Mouse (Mus musculus): ENCODE results near the gene Ttc14.

The Ttc14 gene

DNA sequence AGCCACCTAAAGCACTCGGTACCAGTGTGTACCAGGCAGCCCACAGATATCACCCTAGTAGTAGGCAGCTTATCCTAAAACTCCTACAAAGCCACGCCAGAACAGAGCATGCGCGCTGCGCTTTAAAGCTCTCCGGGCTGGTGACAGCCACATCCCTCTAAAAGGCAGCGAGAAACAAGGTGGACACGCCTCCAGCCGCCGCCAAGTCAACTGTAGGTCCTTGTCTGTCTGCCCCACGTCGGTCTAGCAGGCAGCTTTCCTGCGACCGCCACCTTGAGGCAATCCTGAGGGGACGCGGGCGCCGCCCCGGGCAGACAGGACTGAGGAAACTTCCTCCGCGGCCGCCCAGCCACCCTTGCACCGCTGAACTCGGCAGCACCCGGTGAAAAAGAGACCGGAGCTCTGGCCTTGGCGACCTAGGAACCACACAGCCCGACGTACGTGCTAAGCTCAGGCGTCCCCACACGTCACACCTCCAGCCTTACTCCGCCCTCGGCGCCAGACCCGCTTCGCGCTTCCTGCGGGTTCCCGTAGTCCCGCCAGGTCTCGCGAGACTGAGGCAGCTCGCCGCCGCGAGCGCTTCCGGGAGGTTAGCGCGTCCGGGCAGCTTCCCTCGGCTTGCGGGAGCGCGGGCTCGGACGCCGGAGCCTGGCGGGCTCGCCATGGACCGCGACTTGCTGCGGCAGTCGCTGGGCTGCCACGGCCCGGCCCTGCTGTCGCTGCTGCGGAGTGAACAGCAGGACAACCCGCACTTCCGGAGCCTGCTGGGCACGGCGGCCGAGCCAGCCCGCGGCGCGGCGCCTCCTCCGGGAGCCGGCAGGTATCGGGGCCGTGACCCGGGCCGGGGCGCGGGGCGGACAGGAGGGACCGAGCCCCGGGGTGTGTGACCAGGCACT lies at the start of gene Ttc14:
Gene Ttc14 (plus strand): TSS at position 216 of the 896 bp plus-strand sequence.
- peak; percentile 98 for DNase-seq

DNA sequence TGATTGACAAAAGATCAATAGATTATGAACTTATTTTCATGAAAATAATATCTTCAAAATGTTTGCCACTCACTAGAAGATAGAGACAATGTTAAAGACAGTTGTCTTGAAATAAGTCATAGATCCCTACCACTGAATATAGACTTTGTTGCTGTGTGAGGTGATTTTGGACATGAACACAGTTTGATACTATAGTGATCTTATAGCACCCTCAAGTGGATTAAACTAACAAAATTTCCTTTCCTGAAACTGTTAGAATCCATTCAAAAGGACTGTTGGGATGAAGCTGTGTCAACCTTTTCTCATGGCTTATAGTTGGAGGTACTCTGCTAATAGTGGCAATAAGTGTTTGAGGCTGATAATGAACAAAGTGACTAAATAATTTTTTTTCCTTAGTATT lies 8.7 kb upstream of the Ttc14 start:
- DNase-seq: no peak

DNA sequence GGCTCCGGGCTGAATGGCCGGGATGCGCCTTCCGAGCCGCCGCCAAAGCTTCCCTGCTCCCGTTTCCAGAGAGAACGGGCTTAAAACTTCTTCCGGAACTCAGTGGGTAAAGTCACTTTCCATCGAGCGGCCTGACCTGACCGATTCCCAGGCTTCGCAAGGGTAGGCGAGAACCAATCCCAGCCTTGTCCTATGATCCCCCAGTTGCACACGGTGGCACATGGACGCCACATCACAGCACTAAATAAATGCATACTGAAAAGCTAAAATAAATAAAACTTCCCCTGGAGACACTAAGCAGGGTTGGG lies 835 bp downstream of the Ttc14 start:
- DNase-seq: no peak

DNA sequence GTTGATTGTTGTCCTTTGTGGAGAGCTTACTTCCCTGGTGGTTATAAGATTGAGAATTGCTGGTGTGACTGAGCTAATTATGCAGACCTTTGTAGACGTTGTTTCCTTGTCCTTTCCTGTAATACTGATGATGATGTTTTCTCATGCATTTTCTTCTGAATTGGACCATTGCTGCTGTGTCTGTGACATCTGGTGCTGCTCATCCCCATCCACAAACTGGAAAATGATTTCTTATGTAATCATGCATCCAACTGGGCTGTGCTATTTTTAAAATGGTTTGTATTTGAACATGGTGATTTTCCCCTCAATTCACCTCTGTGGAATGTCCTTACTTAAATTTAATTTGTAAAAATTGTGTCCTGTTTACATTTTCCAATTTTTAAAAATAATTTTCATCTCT lies 7.5 kb downstream of the Ttc14 start:
- no peak for DNase-seq

DNA sequence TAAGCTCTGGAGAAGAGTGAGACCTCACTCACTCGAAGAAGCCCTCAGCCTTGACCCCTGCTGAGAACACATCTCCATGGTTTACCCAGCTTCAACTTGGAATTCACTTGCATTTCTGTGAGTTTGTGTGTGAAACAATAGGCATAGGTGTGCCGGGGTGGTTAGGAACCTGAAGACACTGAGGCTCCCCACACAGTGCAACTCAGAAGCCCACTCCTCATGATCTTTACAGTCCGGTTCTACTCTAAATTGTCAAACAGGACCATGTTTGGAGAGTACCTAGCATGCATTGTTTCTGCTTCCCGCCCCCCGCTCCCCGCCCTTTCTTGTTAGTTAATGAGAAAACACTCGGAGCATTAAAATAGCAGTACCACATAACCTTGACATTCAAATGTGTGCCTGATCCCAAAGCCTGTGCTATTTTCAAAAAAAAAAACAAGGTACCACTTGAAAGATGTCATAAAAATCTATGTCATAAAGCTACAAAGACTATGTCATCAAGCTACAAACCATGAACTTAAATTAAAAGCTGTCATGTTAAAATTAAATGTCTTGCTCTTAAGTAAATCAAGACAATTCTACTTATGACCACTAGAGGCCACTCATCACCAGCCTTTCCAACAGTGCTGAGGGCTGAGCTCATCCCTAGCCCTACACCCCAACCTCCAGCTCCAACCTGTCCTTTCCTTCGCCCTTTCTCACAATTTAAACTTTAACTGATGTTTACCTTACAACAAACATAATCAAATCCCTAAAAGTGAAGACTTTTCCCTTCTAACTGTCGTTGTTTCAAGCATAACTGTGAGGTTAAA lies 24.7 kb downstream of the Ttc14 start:
- DNase-seq: peak; percentile 12

DNA sequence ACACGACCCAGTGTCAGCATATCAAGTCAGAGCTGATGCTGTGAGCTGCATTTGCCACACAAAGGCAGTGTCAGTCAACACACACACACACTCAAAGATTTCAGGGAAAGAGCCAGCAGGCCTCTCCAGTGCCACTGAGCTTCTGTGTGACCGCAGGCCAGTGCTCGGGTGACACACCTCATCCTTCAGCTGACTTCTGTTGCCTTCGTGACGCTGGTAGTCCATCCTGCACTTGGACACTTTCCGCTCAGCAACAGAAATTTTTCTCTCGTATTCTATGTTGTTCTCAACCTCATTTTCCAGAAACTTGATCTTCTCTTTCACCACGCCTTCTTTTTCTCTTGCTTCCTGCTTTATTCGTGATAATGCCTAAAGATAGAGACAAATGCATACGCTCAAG lies 32.7 kb downstream of the Ttc14 start:
- DNase-seq: no peak

DNA sequence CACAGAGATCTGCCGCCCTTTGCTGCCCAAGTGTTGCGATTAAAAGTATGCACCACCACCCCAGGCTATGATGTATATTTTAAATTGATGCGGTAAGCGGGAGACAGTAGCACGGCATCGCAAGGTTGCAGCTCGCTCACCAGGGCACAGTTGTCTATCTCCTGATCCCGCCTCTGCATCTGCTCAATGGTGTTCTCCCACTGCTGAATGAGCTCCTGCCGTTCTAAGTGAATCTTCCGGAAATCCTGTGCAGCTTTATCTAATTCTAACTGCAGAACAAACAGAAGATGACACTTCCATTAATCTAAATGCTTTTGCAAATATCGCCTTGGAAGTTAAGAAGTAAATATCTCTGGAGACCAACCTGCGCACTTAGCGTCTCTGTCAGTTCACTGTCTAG lies 36.9 kb downstream of the Ttc14 start:
- no peak for DNase-seq

DNA sequence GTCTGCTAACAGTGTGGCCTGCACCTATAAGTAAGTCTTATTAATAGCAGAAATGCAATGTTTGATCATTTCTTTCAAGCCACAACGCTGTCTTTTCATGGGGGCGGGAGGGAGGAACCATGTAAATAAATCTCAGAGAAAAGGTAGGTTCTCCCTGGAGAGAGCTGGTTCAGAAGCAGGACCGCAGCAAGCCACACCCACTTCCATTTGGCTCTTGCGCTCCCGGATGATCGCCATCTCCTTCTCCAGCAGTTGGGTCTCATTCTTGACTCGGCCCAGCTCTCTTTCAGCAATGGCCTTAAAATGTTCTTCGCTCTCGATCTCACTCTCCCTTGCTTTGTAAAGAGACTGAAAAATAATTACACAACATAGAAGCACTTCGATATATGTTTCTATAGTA lies 39.2 kb downstream of the Ttc14 start:
- no peak for DNase-seq

DNA sequence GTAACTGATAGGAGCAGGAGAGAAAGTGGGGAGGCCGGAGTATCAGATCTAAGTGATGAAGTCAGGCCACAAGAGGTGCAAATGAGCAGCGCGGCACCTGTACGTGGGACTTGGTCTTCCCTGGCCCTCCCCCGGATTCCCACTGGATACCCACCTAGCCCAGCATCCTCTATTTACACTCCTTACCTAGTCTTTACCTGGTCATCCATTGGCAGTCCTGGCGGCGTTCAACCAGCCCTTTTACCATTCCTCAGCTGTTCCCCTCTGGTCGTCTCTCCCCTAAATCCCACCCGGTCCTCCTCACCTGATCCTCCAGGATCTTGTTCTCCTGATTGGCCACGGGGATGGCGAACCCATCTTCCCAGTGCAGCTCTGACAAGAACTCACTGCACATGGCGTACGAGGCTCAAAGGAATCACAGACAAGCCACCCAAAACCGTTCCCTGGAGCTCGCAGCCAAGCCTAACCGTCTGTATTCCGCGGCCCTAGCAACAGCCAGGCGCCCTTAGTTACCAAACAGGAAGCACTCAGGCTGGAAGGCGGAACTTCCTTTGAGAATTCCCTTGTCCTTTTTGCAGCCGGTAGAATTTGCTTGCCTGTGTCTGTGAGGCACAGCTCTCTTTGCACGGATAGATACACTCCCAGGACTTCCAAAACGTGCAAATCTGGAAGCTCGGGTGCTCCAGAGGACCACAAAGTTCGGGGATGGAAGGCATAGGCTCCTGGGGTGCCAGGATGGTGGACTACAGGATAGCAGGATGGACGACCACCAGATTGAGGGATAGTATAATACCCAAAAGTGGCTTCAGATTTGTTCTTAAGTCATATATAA lies 44.4 kb downstream of the Ttc14 start, which contains the start of gene Ccdc39:
Gene Ccdc39 (minus strand): TSS at position 510 of the 832 bp plus-strand sequence.
- DNase-seq: peak; percentile 39

DNA sequence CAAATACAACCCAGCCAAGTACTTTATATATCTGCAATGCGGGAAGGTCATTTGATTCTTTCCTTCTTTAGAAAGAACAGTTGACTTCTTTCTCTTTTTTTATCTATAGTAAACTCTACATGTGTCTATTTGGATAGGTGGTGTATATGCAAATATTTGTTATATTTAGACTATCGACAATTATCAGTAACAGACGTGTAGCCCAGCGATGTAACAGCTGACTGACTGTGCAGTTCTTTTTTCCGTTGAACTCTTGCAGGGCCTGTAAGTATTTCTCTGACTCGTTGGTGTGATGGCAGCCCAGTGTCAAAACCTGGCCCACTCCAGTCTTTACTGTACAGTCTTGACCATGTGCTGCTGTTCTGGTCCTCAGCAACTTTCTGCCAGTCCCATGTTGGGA lies 47.0 kb downstream of the Ttc14 start:
- no peak for DNase-seq

DNA sequence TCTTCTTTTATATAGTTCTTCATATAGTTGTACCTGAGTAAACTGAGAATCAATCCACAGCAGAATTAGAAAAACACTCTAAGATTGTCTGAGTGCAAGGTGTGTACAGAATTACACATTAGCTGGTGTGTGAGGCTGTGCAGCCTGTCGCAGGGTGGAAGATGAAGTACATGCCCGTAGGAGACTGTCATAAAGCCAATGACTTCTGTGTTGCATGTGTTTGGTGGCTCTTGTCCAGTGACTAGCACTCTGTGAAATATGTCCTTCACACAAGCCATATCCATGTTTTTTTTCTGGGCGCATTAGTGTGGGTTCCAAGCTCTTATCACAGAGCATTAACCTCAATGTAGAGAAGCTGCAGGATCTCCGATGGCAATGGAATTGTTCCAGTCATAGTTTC lies 51.2 kb downstream of the Ttc14 start:
- DNase-seq: no peak

DNA sequence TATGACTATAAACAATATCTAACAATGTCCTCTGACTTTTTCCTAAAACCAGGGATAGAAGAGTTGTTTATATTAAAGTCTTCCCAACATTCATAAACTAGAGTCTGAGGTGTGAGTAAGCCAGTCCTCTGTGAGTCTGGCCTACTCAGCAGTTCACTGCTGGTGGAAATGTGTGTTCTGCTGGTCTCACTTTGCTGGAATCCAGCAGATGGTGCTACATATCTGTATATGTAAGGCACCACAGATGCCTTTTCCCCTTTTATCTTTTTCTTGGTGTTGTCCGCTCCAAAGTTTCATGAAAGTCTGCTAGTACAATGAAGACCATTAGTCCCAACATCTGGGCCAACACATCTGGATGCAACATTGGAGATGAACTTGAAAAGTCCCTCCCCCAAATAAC lies 53.4 kb downstream of the Ttc14 start:
- DNase-seq: no peak

DNA sequence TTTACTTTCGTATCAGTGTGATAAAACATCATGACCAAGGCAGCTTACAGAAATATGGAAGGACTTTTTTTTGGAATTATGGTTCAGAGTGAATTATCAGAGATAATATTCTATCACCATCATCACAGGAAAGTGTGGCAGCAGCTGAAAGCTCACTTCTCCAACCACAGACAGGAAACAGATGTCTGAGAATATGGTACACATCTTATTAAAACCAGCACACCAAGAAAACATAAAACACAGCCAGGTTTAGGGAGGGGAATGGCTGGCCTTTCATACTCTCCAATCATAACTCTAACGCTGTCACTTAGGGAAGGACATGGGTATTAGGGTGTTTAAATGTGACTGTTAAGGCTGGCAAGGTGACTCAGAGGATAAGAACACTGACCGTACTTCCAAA lies 59.3 kb downstream of the Ttc14 start:
- DNase-seq: no peak

DNA sequence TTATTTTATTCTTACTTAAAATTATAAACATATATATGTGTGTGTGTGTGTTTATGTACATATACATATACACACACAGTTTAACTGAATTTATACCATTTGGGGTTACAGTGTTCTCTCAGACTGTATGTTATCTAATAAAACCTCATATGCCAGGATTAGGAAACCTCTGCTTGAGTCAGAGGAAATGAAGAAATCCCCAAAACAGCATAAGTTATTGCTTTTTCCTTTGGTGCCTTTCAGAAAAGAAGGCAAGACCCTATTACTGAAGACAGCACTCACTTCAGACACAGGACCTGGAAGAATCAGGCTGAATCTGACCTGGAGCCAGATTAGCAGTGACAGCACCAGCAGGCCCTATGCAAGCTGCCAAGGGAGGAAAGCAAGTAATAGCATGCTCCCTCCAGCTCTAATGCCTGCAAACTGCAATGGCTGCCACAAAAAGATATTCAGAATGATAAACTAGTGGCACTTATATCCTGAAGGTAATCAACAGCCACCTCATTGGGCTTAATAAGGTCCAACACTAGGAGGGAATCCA lies 64.4 kb downstream of the Ttc14 start:
- DNase-seq: no peak

All from liver (tissue).